Mouse (Mus musculus) limb, embryonic 11.5 days (tissue): ENCODE data around the gene Fanci. TPM values are rescaled to one million over a fixed set of nuclear protein-coding genes. Genes with fewer than 3 reads are reported as not detected.

Experiments used
- ATAC-seq: fragments of 200-750 bp; cut with Nextera tagmentation; 2 replicates; pipeline ENCODE4 v1.8.0; 2017; ENCODE audit warnings: low read depth; ENCODE audit not compliant: insufficient number of reproducible peaks, low FRiP score, low TSS enrichment
- DNase-seq: peaks from one replicate; pipeline ENCODE4 v3.0.0-alpha.2; 2015; ENCODE audit warnings: low spot score
- H3K27ac ChIP-seq: fragments of 300-500 bp; sonication (generic); replicated peaks from 2 replicates; pipeline ENCODE4 v1.5.1; 2014; ENCODE audit warnings: low read depth, mild to moderate bottlenecking, low read length
- H3K27me3 ChIP-seq: fragments of 300-500 bp; sonication (generic); 2 replicates; pipeline ENCODE4 v1.6.1; 2014; ENCODE audit warnings: mild to moderate bottlenecking, low read length, mixed read lengths; ENCODE audit not compliant: control insufficient read depth, insufficient read depth
- H3K36me3 ChIP-seq: fragments of 300-500 bp; sonication (generic); 2 replicates; pipeline ENCODE4 v1.6.1; 2014; ENCODE audit warnings: mild to moderate bottlenecking, low read length, moderate library complexity, mixed read lengths; ENCODE audit not compliant: control insufficient read depth, insufficient read depth
- H3K4me1 ChIP-seq: fragments of 300-500 bp; sonication (generic); 2 replicates; pipeline ENCODE4 v1.6.1; 2014; ENCODE audit warnings: low read length, mixed read lengths; ENCODE audit not compliant: control insufficient read depth, insufficient read depth
- H3K4me2 ChIP-seq: fragments of 300-500 bp; sonication (generic); 2 replicates; pipeline ENCODE4 v1.6.1; 2014; ENCODE audit warnings: low read depth, mild to moderate bottlenecking, moderate library complexity; ENCODE audit not compliant: severe bottlenecking
- H3K4me3 ChIP-seq: fragments of 300-500 bp; sonication (generic); 2 replicates; pipeline ENCODE4 v1.5.1; 2014; ENCODE audit warnings: low read depth, low read length
- H3K9ac ChIP-seq: fragments of 300-500 bp; sonication (generic); 2 replicates; pipeline ENCODE4 v1.6.1; 2014; ENCODE audit warnings: mild to moderate bottlenecking, low read length
- H3K9me3 ChIP-seq: fragments of 300-500 bp; sonication (generic); 2 replicates; pipeline ENCODE4 v1.6.1; 2016; ENCODE audit warnings: low read length; ENCODE audit not compliant: control insufficient read depth
- WGBS: fragments of 180-500 bp; shearing (Covaris S2); extraction: QIAGEN DNeasy Blood & Tissue Kit; methylation state at CpG from one replicate; pipeline ENCODE4 v1.1.7; 2014; 5-methylcytosine and 5-hydroxymethylcytosine counted together
- polyA plus RNA-seq: library from polyadenylated mRNA; unstranded; fragments of >200 nt; fragmentation: Nextera tagmentation; extraction: Ambion mirVana; gene quantifications from 2 replicates; pipeline ENCODE4 v1.2.1, GENCODE M21; 2014

Gene Fanci
- polyA plus RNA-seq, 1 experiment from 2014 or later, result 17.7 TPM

GRCm38 (mm10) chr7:79498356-79498755 is 106.6 kb downstream of the Fanci start:
- H3K27me3 ChIP-seq, result peaks cover 92% of the 10 kb centered on the region
- H3K4me3 ChIP-seq, result no peak overlapping the region
- ATAC-seq, result no peak
- DNase-seq, result no peak
- no peaks in the 10 kb centered on the region for H3K9me3 ChIP-seq
- H3K36me3 ChIP-seq, result no peaks in the 10 kb centered on the region
- 4% methylated on average over 6 of the region's 6 CpGs for WGBS
- no peak overlapping the region for H3K27ac ChIP-seq
- peaks cover 6% of the 10 kb centered on the region; the same call in 1 of the 2 replicates for H3K4me1 ChIP-seq
- H3K9ac ChIP-seq, result no peak overlapping the region
- H3K4me2 ChIP-seq, result no peak overlapping the region

GRCm38 (mm10) chr7:79498965-79499595 is 107.4 kb downstream of the Fanci start:
- Histone ChIP-seq H3K36me3 (no peaks in the 10 kb centered on the region), H3K9ac (no peak overlapping the region), H3K4me2 (no peak overlapping the region), H3K27ac (no peak overlapping the region), H3K9me3 (no peaks in the 10 kb centered on the region), H3K4me1 (peaks cover 6% of the 10 kb centered on the region; the same call in 1 of the 2 replicates), H3K4me3 (no peak overlapping the region), H3K27me3 (peaks cover 97% of the 10 kb centered on the region)
- 1% methylated on average over 35 of the region's 35 CpGs for WGBS
- DNase-seq (peak; percentile 84), ATAC-seq (no peak)

Other genes with a start within 250 kb of the Fanci start
- 154 and 157 TPM in 2 replicates for gene Mfge8, start 242.9 kb upstream of the Fanci start, polyA plus RNA-seq
- 8.8 and 9.8 TPM in 2 replicates for gene Abhd2, start 118.7 kb upstream of the Fanci start, polyA plus RNA-seq
- 0.33 and 0.55 TPM in 2 replicates for gene Rlbp1, start 4.9 kb upstream of the Fanci start, polyA plus RNA-seq
- 32.1 and 36.6 TPM in 2 replicates for gene Polg, start 74.4 kb downstream of the Fanci start, polyA plus RNA-seq
- not detected in 2 replicates for gene Rhcg, start 225.7 kb downstream of the Fanci start, polyA plus RNA-seq